Mouse (Mus musculus): ENCODE data around the gene Bsn.

Gene Bsn

GRCm38 (mm10) chr9:108129042-108129948, 60.9 kb downstream of the Bsn start:
- DNase-seq (ENCODE audit: extremely low spot score, low read depth, low spot score): no peak

GRCm38 (mm10) chr9:108128248-108128647, 61.9 kb downstream of the Bsn start:
- no peak for DNase-seq (ENCODE audit: extremely low spot score, low read depth, low spot score)

- DNase-seq (ENCODE audit: extremely low spot score, low read depth, low spot score): no peak
Measured at GRCm38 (mm10) chr9:108126436-108127180, 63.6 kb downstream of the Bsn start.

- DNase-seq (ENCODE audit: extremely low spot score, low read depth, low spot score): no peak
Measured at GRCm38 (mm10) chr9:108125731-108126130, 64.5 kb downstream of the Bsn start.

- DNase-seq (ENCODE audit: extremely low spot score, low read depth, low spot score): no peak
Measured at GRCm38 (mm10) chr9:108123916-108124315, 66.3 kb downstream of the Bsn start.

GRCm38 (mm10) chr9:108121170-108121969, 68.8 kb downstream of the Bsn start:
- no peak for DNase-seq (ENCODE audit: extremely low spot score, low read depth, low spot score)

- no peak for DNase-seq (ENCODE audit: extremely low spot score, low read depth, low spot score)
Measured at GRCm38 (mm10) chr9:108120671-108121070, 69.5 kb downstream of the Bsn start.

- no peak for DNase-seq (ENCODE audit: extremely low spot score, low read depth, low spot score)
Measured at GRCm38 (mm10) chr9:108119891-108120411, 70.2 kb downstream of the Bsn start.

- no peak for DNase-seq (ENCODE audit: extremely low spot score, low read depth, low spot score)
Measured at GRCm38 (mm10) chr9:108117143-108117542, 73.0 kb downstream of the Bsn start.

- no peak for DNase-seq (ENCODE audit: extremely low spot score, low read depth, low spot score)
Measured at GRCm38 (mm10) chr9:108115290-108116077, 74.7 kb downstream of the Bsn start.

GRCm38 (mm10) chr9:108112719-108113340, 77.4 kb downstream of the Bsn start:
- no peak for DNase-seq (ENCODE audit: extremely low spot score, low read depth, low spot score)

- DNase-seq (ENCODE audit: extremely low spot score, low read depth, low spot score): no peak
Measured at GRCm38 (mm10) chr9:108111593-108112121, 78.5 kb downstream of the Bsn start.

GRCm38 (mm10) chr9:108111101-108111592, 79.0 kb downstream of the Bsn start:
- DNase-seq (ENCODE audit: extremely low spot score, low read depth, low spot score): no peak

- DNase-seq (ENCODE audit: extremely low spot score, low read depth, low spot score): no peak
Measured at GRCm38 (mm10) chr9:108110160-108110559, 80.0 kb downstream of the Bsn start.

- DNase-seq (ENCODE audit: extremely low spot score, low read depth, low spot score): no peak
Measured at GRCm38 (mm10) chr9:108107867-108108266, 82.3 kb downstream of the Bsn start.

GRCm38 (mm10) chr9:108106090-108106489, 84.1 kb downstream of the Bsn start:
- DNase-seq (ENCODE audit: extremely low spot score, low read depth, low spot score): no peak

GRCm38 (mm10) chr9:108105549-108105863, 84.7 kb downstream of the Bsn start:
- no peak for DNase-seq (ENCODE audit: extremely low spot score, low read depth, low spot score)

GRCm38 (mm10) chr9:108104766-108105548, 85.2 kb downstream of the Bsn start:
- no peak for DNase-seq (ENCODE audit: extremely low spot score, low read depth, low spot score)

- DNase-seq (ENCODE audit: extremely low spot score, low read depth, low spot score): no peak
Measured at GRCm38 (mm10) chr9:108099619-108100018, 90.6 kb downstream of the Bsn start.
